Mouse (Mus musculus) small intestine, adult 2 months (tissue): ENCODE results near the gene Smc3. TPM values are rescaled to one million over a fixed set of nuclear protein-coding genes. Genes with fewer than 3 reads are reported as not detected.

Source experiments
- H3K27ac ChIP-seq: fragments of 200-500 bp; 2 replicates; pipeline ENCODE4 v1.5.1; 2012; ENCODE audit warnings: low read depth, low read length, control low read depth, inconsistent platforms; ENCODE audit not compliant: insufficient read depth
- H3K27me3 ChIP-seq: fragments of 200-500 bp; 2 replicates; pipeline ENCODE4 v1.6.1; 2012; ENCODE audit warnings: mild to moderate bottlenecking, moderate library complexity, low read length, inconsistent platforms; ENCODE audit not compliant: control insufficient read depth, insufficient read depth
- H3K36me3 ChIP-seq: fragments of 200-500 bp; 2 replicates; pipeline ENCODE4 v1.6.1; 2012; ENCODE audit warnings: mild to moderate bottlenecking, low read length, control low read depth, inconsistent platforms; ENCODE audit not compliant: control insufficient read depth, insufficient read depth
- H3K4me1 ChIP-seq: fragments of 200-500 bp; 2 replicates; pipeline ENCODE4 v1.6.1; 2012; ENCODE audit warnings: low read length, inconsistent platforms, mixed read lengths; ENCODE audit not compliant: control insufficient read depth, insufficient read depth, insufficient read length
- H3K4me3 ChIP-seq: fragments of 200-500 bp; 2 replicates; pipeline ENCODE4 v1.5.1; 2012; ENCODE audit warnings: low read depth, mild to moderate bottlenecking, control low read depth, inconsistent platforms, low read length, moderate library complexity
- CTCF ChIP-seq: fragments of 200-500 bp; IDR thresholded peaks from 2 replicates; pipeline ENCODE4 v1.5.1; 2012; ENCODE audit warnings: low read depth, mild to moderate bottlenecking, control low read depth, inconsistent platforms, low read length, moderate library complexity, mixed read lengths; ENCODE audit not compliant: insufficient replicate concordance, insufficient read length; ENCODE audit errors: extremely low read depth
- POLR2A ChIP-seq: fragments of 200-500 bp; IDR thresholded peaks from 2 replicates; pipeline ENCODE4 v1.6.1; 2012; ENCODE audit warnings: low read depth, mild to moderate bottlenecking, control low read depth, inconsistent platforms, low read length, moderate library complexity
- WGBS: fragments of 180-500 bp; shearing (Covaris S2); methylation state at CpG from one replicate; pipeline ENCODE4 v1.1.7; 2018; 5-methylcytosine and 5-hydroxymethylcytosine counted together
- polyA plus RNA-seq: library from polyadenylated mRNA; depleted of rRNA; stranded (reverse); fragments of >200 nt; gene quantifications from 2 replicates; pipeline ENCODE4 v1.2.3, GENCODE M21; 2012

The Smc3 gene
- polyA plus RNA-seq, 1 experiment, result 1.4 TPM

- Histone ChIP-seq H3K4me3 (no peak overlapping the region), H3K4me1 (peaks cover 12% of the 10 kb centered on the region), H3K36me3 (no peaks in the 10 kb centered on the region), H3K27ac (no peak overlapping the region), H3K27me3 (no peaks in the 10 kb centered on the region)
- TF ChIP-seq POLR2A (no peak), CTCF (no peak)
- 18% methylated on average over 20 of the region's 20 CpGs for WGBS
Measured at GRCm38 (mm10) chr19:53557267-53557936, 42.8 kb upstream of the Smc3 start.

GRCm38 (mm10) chr19:53560436-53560835 is 39.8 kb upstream of the Smc3 start:
- 89% methylated on average over 3 of the region's 3 CpGs for WGBS
- no peak overlapping the region for H3K4me3 ChIP-seq
- H3K27me3 ChIP-seq, result no peaks in the 10 kb centered on the region
- no peak overlapping the region for H3K27ac ChIP-seq
- peaks cover 5% of the 10 kb centered on the region; the same call in 1 of the 2 replicates for H3K4me1 ChIP-seq
- no peaks in the 10 kb centered on the region for H3K36me3 ChIP-seq
- TF ChIP-seq CTCF (no peak), POLR2A (no peak)

- Histone ChIP-seq H3K27me3 (no peaks in the 10 kb centered on the region), H3K36me3 (no peaks in the 10 kb centered on the region), H3K4me1 (no peaks in the 10 kb centered on the region), H3K27ac (no peak overlapping the region), H3K4me3 (no peak overlapping the region)
- WGBS, result 60% methylated on average over 4 of the region's 4 CpGs
- no peak for TF ChIP-seq POLR2A
- no peak for TF ChIP-seq CTCF
Measured at GRCm38 (mm10) chr19:53564174-53564573, 36.0 kb upstream of the Smc3 start.

GRCm38 (mm10) chr19:53565565-53566277 is 34.5 kb upstream of the Smc3 start:
- Histone ChIP-seq H3K36me3 (no peaks in the 10 kb centered on the region), H3K4me1 (no peaks in the 10 kb centered on the region), H3K4me3 (no peak overlapping the region), H3K27ac (no peak overlapping the region), H3K27me3 (no peaks in the 10 kb centered on the region)
- TF ChIP-seq CTCF, result no peak
- no peak for TF ChIP-seq POLR2A
- 93% methylated on average over 14 of the region's 14 CpGs for WGBS

GRCm38 (mm10) chr19:53567864-53568263 is 32.3 kb upstream of the Smc3 start:
- TF ChIP-seq POLR2A (no peak), CTCF (no peak)
- Histone ChIP-seq H3K27ac (no peak overlapping the region), H3K4me3 (no peak overlapping the region), H3K4me1 (no peaks in the 10 kb centered on the region; the same call in 1 of the 2 replicates), H3K36me3 (no peaks in the 10 kb centered on the region), H3K27me3 (no peaks in the 10 kb centered on the region)
- 78% methylated on average over 11 of the region's 11 CpGs for WGBS

GRCm38 (mm10) chr19:53568553-53568952 is 31.6 kb upstream of the Smc3 start:
- no peaks in the 10 kb centered on the region for H3K36me3 ChIP-seq
- peaks cover 2% of the 10 kb centered on the region; the same call in 1 of the 2 replicates for H3K4me1 ChIP-seq
- 63% methylated on average over 3 of the region's 3 CpGs for WGBS
- TF ChIP-seq CTCF (no peak), POLR2A (no peak)
- H3K27ac ChIP-seq, result no peak overlapping the region
- no peak overlapping the region for H3K4me3 ChIP-seq
- no peaks in the 10 kb centered on the region for H3K27me3 ChIP-seq

- no peak for TF ChIP-seq CTCF
- no peak for TF ChIP-seq POLR2A
- Histone ChIP-seq H3K4me1 (peaks cover 7% of the 10 kb centered on the region; the same call in 1 of the 2 replicates), H3K27ac (no peak overlapping the region), H3K27me3 (no peaks in the 10 kb centered on the region), H3K36me3 (no peaks in the 10 kb centered on the region), H3K4me3 (no peak overlapping the region)
- 74% methylated on average over 4 of the region's 4 CpGs for WGBS
Measured at GRCm38 (mm10) chr19:53571056-53571455, 29.1 kb upstream of the Smc3 start.
